ENCODE assay signal across 7 mouse cellular contexts in the genomic region with DNA sequence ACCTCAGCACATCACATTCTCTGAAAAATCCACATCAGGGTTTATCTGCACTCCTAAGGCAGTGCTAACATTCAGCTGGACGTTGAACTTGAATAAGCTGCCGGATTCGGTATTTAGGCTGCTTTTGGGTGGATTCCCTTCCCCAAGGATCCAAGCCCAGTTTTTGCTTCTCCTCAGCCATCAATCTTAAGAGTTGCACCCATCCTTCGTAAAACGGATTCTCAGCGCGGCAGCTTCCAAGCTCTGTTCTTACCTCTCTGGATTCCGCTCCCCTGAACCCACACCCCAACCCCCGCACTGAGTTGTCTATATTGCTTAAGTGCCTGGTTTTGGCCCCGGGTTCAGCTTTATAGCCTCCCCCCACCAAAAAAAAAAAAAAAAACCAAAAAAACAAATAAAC. TPM values are rescaled to one million over a fixed set of nuclear protein-coding genes. Genes with fewer than 3 reads are reported as not detected.
A peak's percentile ranks its signal among the peaks of the same experiment; 100 is the strongest.
DNase-seq lines count a peak whose midpoint lies in the region; ATAC-seq lines count a peak whose summit lies in the region.

No protein-coding gene starts in this region.

- no peaks in the 10 kb centered on the region; the same call in 1 of the 2 replicates for H3K27me3 ChIP-seq in lung, embryonic 16.5 days (ENCODE audit: control insufficient read depth, insufficient read depth, low read depth, low read length)
- H3K27me3 ChIP-seq in forebrain, embryonic 16.5 days (replicated peaks; ENCODE audit: control insufficient read depth, insufficient read depth, low read length): peaks cover 7% of the 10 kb centered on the region; the same call in 1 of the 2 replicates
- peaks cover 10% of the 10 kb centered on the region for H3K27me3 ChIP-seq in limb, embryonic 15.5 days

- no peak for ATAC-seq in lung, embryonic 16.5 days (ENCODE audit: low read depth)
- ATAC-seq in forebrain, embryonic 16.5 days: no peak
- ATAC-seq in limb, embryonic 15.5 days (ENCODE audit: insufficient number of reproducible peaks, low FRiP score, low TSS enrichment, low read depth): no peak
- no peak for ATAC-seq in monocyte, adult 5-6 weeks (replicated peaks; ENCODE audit: insufficient number of reproducible peaks, low FRiP score, low TSS enrichment, poor library complexity, severe bottlenecking)

- H3K27ac ChIP-seq in lung, embryonic 16.5 days (ENCODE audit: low read length): peak overlapping the region; percentile 95
- H3K27ac ChIP-seq in forebrain, embryonic 16.5 days (ENCODE audit: low read length): peak overlapping the region; percentile 99
- peak overlapping the region; percentile 99 for H3K27ac ChIP-seq in limb, embryonic 15.5 days

- DNase-seq in lung, postnatal 14 days: no peak
- peak; percentile 66 to 73 for DNase-seq in cerebellum, postnatal 14 days
- DNase-seq in retina, postnatal 1 day: peak; percentile 61

- H3K9me3 ChIP-seq in lung, embryonic 16.5 days (ENCODE audit: control insufficient read depth, low read length): no peaks in the 10 kb centered on the region
- no peaks in the 10 kb centered on the region for H3K9me3 ChIP-seq in forebrain, embryonic 16.5 days (ENCODE audit: control insufficient read depth, low read length)
- H3K9me3 ChIP-seq in limb, embryonic 15.5 days: no peaks in the 10 kb centered on the region

- WGBS in lung, embryonic 16.5 days: 5% methylated on average over 10 of the region's 10 CpGs
- WGBS in forebrain, embryonic 16.5 days: 4% methylated on average over 10 of the region's 10 CpGs
- 3% methylated on average over 10 of the region's 10 CpGs for WGBS in limb, embryonic 15.5 days

- peak overlapping the region; percentile 91 for H3K4me3 ChIP-seq in lung, embryonic 16.5 days (ENCODE audit: low read length)
- peak overlapping the region; percentile 96 for H3K4me3 ChIP-seq in forebrain, embryonic 16.5 days (replicated peaks; ENCODE audit: low read length)
- peak overlapping the region; percentile 96 for H3K4me3 ChIP-seq in limb, embryonic 15.5 days

- H3K9ac ChIP-seq in lung, embryonic 16.5 days (ENCODE audit: low read length): 0 out of 2 replicates have a peak overlapping the region, but pooled peaks have one; percentile 90
- H3K9ac ChIP-seq in forebrain, embryonic 16.5 days (replicated peaks; ENCODE audit: low read depth, low read length): peak overlapping the region; percentile 73
- H3K9ac ChIP-seq in limb, embryonic 15.5 days: no peak overlapping the region

- H3K36me3 ChIP-seq in lung, embryonic 16.5 days (ENCODE audit: control insufficient read depth, insufficient read depth, low read length): no peaks in the 10 kb centered on the region
- H3K36me3 ChIP-seq in forebrain, embryonic 16.5 days (ENCODE audit: control insufficient read depth, insufficient read depth): no peaks in the 10 kb centered on the region
- no peaks in the 10 kb centered on the region for H3K36me3 ChIP-seq in limb, embryonic 15.5 days

- peaks cover 27% of the 10 kb centered on the region for H3K4me1 ChIP-seq in lung, embryonic 16.5 days (replicated peaks; ENCODE audit: control insufficient read depth, insufficient read depth, low read length)
- peaks cover 38% of the 10 kb centered on the region for H3K4me1 ChIP-seq in forebrain, embryonic 16.5 days (replicated peaks; ENCODE audit: control insufficient read depth, insufficient read depth, low read length)
- H3K4me1 ChIP-seq in limb, embryonic 15.5 days: peaks cover 51% of the 10 kb centered on the region

- peak overlapping the region; percentile 95 for H3K4me2 ChIP-seq in lung, embryonic 16.5 days (ENCODE audit: low read depth, low read length)
- H3K4me2 ChIP-seq in forebrain, embryonic 16.5 days (ENCODE audit: low read length): peak overlapping the region; percentile 69
- H3K4me2 ChIP-seq in limb, embryonic 15.5 days: peak overlapping the region; percentile 84

RNA-seq across cellular contexts. Expression of a gene that starts 1.4 kb away (rescaled TPM):
- polyA plus RNA-seq in lung, embryonic 16.5 days (2015; fragmentation: Nextera tagmentation; extraction: Ambion mirVana): 14.8 and 16.1 TPM in 2 replicates
- 57.4 and 60.4 TPM in 2 replicates for polyA plus RNA-seq in forebrain, embryonic 16.5 days (2015; fragmentation: Nextera tagmentation; extraction: Ambion mirVana)
- polyA plus RNA-seq in limb, embryonic 15.5 days (2015; fragmentation: Nextera tagmentation; extraction: Ambion mirVana): 17.2 and 23.5 TPM in 2 replicates
- 0.53 to 4.7 TPM (median 1.5 TPM) in 3 replicates for total RNA-seq in monocyte, adult 5-6 weeks (2017)

RNA-seq across cellular contexts. Expression of a gene that starts 56.5 kb away (rescaled TPM):
- 0.69 and 1.1 TPM in 2 replicates for polyA plus RNA-seq in lung, embryonic 16.5 days (2015; fragmentation: Nextera tagmentation; extraction: Ambion mirVana)
- polyA plus RNA-seq in forebrain, embryonic 16.5 days (2015; fragmentation: Nextera tagmentation; extraction: Ambion mirVana): 0.63 and 1.3 TPM in 2 replicates
- 0.35 and 0.37 TPM in 2 replicates for polyA plus RNA-seq in limb, embryonic 15.5 days (2015; fragmentation: Nextera tagmentation; extraction: Ambion mirVana)
- 0.10 to 0.58 TPM in 2 of 3 replicates, not detected in the other for total RNA-seq in monocyte, adult 5-6 weeks (2017)

RNA-seq across cellular contexts. Expression of a gene that starts 56.9 kb away (rescaled TPM):
- polyA plus RNA-seq in lung, embryonic 16.5 days (2015; fragmentation: Nextera tagmentation; extraction: Ambion mirVana): 76.7 and 82.8 TPM in 2 replicates
- polyA plus RNA-seq in forebrain, embryonic 16.5 days (2015; fragmentation: Nextera tagmentation; extraction: Ambion mirVana): 14.8 and 19.5 TPM in 2 replicates
- 55.8 and 62.5 TPM in 2 replicates for polyA plus RNA-seq in limb, embryonic 15.5 days (2015; fragmentation: Nextera tagmentation; extraction: Ambion mirVana)
- total RNA-seq in monocyte, adult 5-6 weeks (2017): 3.5 to 4.9 TPM (median 3.6 TPM) in 3 replicates
